Mouse (Mus musculus): Measurements from ENCODE around the gene Vps11.
A peak's percentile ranks its signal among the peaks of the same experiment; 100 is the strongest.
"Not testable (repeated sequence)": the region's sequence is repeated elsewhere in the genome, so short reads cannot be mapped to it uniquely, and the experiment has no call there.

The Vps11 gene

GRCm38 (mm10) chr9:44335331-44336092 is 26.0 kb downstream of the Vps11 start:
- no peak for DNase-seq (ENCODE audit: low read depth)

GRCm38 (mm10) chr9:44334396-44335330 is 26.8 kb downstream of the Vps11 start, which contains the start of gene H2afx:
Gene H2afx, plus strand, starts transcription at chr9:44334694.
- peak; percentile 100 for DNase-seq (ENCODE audit: low read depth)

- no peak for DNase-seq (ENCODE audit: low read depth)
These were observed 28.4 kb downstream of the Vps11 start for GRCm38 (mm10) chr9:44332918-44333638.

GRCm38 (mm10) chr9:44330736-44331135 is 30.7 kb downstream of the Vps11 start:
- DNase-seq (ENCODE audit: low read depth), result no peak

- DNase-seq (ENCODE audit: low read depth), result no peak
These were observed 33.5 kb downstream of the Vps11 start for GRCm38 (mm10) chr9:44327926-44328325.

GRCm38 (mm10) chr9:44327064-44327711 is 34.3 kb downstream of the Vps11 start:
- DNase-seq (ENCODE audit: low read depth), result no peak

GRCm38 (mm10) chr9:44326371-44327063 is 35.0 kb downstream of the Vps11 start:
- DNase-seq (ENCODE audit: low read depth), result peak; percentile 79

- no peak for DNase-seq (ENCODE audit: low read depth)
These were observed 35.6 kb downstream of the Vps11 start, which contains the start of gene Dpagt1 for GRCm38 (mm10) chr9:44325768-44326370. Gene Dpagt1, plus strand, starts transcription at chr9:44326019.

GRCm38 (mm10) chr9:44325032-44325767 is 36.3 kb downstream of the Vps11 start:
- not testable (repeated sequence) for DNase-seq (ENCODE audit: low read depth)

GRCm38 (mm10) chr9:44324147-44324546 is 37.3 kb downstream of the Vps11 start:
- no peak for DNase-seq (ENCODE audit: low read depth)

GRCm38 (mm10) chr9:44323656-44324055 is 37.8 kb downstream of the Vps11 start:
- not testable (repeated sequence) for DNase-seq (ENCODE audit: low read depth)

GRCm38 (mm10) chr9:44320799-44321133 is 40.7 kb downstream of the Vps11 start:
- no peak for DNase-seq (ENCODE audit: low read depth)

- DNase-seq (ENCODE audit: low read depth), result peak; percentile 93
These were observed 41.3 kb downstream of the Vps11 start, which contains the start of gene C2cd2l for GRCm38 (mm10) chr9:44319887-44320798. Gene C2cd2l, minus strand, starts transcription at chr9:44320285.

GRCm38 (mm10) chr9:44319105-44319886 is 42.2 kb downstream of the Vps11 start:
- DNase-seq (ENCODE audit: low read depth), result no peak

- DNase-seq (ENCODE audit: low read depth), result no peak
These were observed 42.7 kb downstream of the Vps11 start for GRCm38 (mm10) chr9:44318826-44319095.

GRCm38 (mm10) chr9:44318076-44318825 is 43.2 kb downstream of the Vps11 start:
- DNase-seq (ENCODE audit: low read depth), result no peak

- DNase-seq (ENCODE audit: low read depth), result no peak
These were observed 44.0 kb downstream of the Vps11 start for GRCm38 (mm10) chr9:44317452-44317851.

All from c-Kit-positive CD71-positive TER-119-negative erythroid progenitor cells, embryonic 14.5 days (primary cell).